Mouse (Mus musculus): ENCODE results near the gene Supt20.

GRCm38 (mm10) chr3:54745799-54746198 lies 53.2 kb downstream of the Supt20 start:
- TF ChIP-seq GATA1 (IDR thresholded peaks at IDR 0.05; ENCODE audit: low read length): no peak
- TF ChIP-seq TAL1 (IDR thresholded peaks at IDR 0.05; ENCODE audit: low read length): no peak
